Mouse (Mus musculus) layer of hippocampus, adult 8-10 months (tissue): ENCODE data around the gene Fignl2. TPM values are rescaled to one million over a fixed set of nuclear protein-coding genes. Genes with fewer than 3 reads are reported as not detected.

ENCODE experiments used
- DNase-seq, 2 experiments: peaks; one replicate each; pipeline ENCODE4 v3.0.0; 2022; ENCODE audit warnings: low spot score in 2 of 2
- total RNA-seq, 4 experiments: library from RNA; stranded (reverse); gene quantifications; 2 replicates each; pipeline ENCODE4 v1.2.4; 2022

Fignl2 gene
- total RNA-seq, 4 experiments from 2014 or later, result 1.3 to 2.4 (median 1.8) TPM

DNA sequence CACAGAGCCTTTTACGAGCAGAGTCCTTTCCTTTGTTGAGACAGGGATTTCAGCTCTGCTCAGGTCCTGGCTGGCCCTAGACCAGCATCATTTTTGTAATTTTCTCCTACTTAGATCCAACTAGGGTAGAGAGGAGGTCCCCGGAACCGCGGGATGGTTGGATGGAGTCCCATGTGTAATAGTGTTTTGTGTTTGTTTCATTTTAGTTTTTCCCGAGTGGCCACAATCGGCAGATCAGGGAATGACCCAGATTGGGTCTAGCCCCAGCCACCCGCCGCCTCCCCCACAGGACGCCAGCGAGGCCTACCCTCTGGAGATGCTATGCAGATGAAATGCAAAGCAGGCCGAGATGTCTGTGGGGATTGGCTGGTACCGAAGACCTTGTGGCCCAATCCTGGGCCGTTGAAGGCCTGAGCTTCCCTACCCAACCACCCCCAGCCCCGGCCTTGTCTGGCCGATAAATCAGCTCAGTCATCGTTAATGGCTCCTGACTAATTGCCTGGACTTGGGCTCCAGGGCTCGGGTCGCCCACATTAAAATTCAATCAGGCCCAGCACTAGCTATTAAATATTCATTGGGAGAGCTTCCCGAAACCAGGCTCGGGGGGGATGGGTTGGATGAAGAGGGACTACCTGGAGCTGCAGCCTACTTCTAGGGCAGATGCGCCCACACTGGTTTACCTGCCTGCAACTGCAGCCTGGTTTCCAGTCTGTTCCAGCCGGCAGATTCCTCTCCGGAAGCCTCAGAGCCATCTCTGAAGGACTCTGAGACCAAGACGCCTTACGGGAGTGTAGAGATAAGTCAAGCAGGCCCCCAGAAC is 14.7 kb upstream of the Fignl2 start:
- peak; percentile 48 to 70 for DNase-seq

- no peak for DNase-seq
Observed at GRCm38 (mm10) chr15:101092121-101092828, 13.9 kb upstream of the Fignl2 start.

GRCm38 (mm10) chr15:101091551-101091950 is 13.2 kb upstream of the Fignl2 start:
- no peak for DNase-seq

DNA sequence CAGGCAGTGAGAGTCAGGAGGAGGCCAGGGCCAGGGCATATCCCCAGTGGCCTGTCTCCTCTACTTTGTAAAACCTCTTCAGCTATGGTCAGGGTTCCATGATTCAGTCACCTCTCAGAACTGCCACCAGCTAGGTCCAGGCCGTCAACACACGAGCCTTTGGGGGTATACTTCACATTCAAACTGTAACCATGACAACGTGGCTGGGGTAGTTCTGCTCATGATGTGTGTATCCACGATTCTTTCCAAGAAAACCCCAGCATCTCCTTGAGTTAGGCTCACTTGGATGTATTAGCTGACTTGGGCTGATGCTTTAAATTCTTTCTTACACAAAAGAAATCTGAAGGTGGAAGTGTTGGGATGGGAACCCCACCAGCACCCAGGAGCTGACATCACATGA is 9.9 kb upstream of the Fignl2 start:
- DNase-seq, result no peak

DNA sequence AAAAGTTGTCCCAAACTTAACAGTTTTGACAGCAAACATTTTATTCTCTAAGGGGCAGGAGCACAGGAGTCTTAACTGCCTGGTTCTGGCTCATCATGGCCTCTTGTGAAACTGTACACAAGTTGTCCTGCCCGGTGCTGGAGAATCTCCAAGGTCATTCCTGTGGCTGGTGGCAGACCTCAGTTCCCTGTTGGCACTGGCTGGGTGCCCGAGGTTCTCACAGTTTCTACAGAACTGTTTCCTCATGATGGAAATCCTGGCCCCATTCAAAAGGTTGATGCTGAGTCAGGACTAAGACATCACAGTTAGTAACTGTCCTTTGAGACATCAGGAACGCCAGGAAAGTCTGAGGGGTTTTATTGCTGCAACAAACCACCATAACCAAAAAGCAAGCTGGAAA is 8.6 kb upstream of the Fignl2 start:
- no peak for DNase-seq

GRCm38 (mm10) chr15:101086451-101086850 is 8.1 kb upstream of the Fignl2 start:
- no peak for DNase-seq

DNA sequence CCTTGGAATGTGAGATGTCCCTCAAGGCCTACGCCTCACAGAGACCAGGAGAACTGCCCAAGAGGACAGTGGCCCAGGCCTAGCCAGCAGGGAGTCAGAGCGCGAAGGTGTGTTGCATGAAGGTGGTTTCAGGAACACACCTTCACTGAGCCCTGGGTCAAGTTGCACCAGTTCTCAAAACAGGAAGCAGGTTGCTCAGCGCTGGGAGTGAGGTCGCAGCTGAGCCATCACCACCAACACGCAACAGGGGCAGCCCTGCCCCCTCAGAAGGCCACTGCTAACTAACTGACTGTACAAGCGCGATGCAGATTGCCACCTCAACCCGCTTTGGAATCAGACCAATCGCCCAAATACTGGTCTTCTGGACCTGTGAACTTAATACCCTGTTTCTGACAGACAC is 6.1 kb upstream of the Fignl2 start:
- no peak for DNase-seq

GRCm38 (mm10) chr15:101082236-101082635 is 3.9 kb upstream of the Fignl2 start:
- DNase-seq, result no peak

DNA sequence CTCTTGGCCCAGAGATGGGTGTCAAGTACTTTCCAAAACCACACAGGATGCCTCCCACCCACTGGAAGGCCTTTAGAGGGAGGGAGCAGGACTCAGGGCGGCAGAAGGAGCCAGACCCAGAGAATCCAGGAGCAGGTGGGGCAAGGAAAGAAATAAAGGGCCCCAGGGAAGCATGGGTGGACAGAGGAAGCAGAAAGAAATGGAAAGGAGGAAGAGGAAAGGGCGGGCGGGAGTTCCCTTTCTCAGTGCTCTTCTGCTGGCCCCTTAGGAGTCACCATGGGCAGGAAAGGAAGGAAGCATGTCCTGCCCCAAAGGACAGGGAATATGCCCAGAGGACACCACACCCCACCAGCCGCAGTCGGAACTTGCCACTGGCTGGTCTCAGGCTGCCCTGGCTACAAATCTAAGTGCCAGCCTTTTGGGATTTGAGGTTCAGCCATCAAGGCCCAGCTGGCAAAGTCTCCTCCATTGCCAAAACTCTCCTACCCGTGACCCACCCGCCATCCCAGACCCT is 2.7 kb upstream of the Fignl2 start:
- DNase-seq, result no peak

DNA sequence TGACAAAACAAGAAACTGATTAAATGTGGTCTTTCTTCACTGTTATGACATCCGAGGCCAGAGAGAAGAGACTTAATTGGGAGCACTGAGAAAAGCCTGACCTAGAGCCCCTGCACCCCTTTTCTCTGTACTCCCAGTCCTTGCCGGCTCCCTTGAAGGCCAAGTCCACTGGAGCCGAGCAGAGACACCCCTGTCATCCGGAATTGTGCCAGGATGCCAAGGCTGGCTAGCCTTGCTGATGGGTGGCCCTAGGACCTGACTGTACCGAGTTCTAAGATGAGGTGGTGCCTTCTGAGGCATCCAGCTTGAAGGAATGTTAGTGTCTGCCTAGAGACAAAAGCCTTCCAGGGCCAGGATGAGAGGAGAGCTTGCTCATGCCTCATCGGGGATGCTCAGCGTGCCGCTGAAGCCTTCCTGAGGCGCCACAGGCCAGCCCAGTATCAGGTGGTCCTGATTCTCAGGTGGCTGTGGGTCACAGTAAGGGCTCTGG is 1.7 kb upstream of the Fignl2 start:
- DNase-seq, result no peak

- peak; percentile 58 to 67 for DNase-seq
Observed at GRCm38 (mm10) chr15:101078731-101079156, 377 bp upstream of the Fignl2 start.

DNA sequence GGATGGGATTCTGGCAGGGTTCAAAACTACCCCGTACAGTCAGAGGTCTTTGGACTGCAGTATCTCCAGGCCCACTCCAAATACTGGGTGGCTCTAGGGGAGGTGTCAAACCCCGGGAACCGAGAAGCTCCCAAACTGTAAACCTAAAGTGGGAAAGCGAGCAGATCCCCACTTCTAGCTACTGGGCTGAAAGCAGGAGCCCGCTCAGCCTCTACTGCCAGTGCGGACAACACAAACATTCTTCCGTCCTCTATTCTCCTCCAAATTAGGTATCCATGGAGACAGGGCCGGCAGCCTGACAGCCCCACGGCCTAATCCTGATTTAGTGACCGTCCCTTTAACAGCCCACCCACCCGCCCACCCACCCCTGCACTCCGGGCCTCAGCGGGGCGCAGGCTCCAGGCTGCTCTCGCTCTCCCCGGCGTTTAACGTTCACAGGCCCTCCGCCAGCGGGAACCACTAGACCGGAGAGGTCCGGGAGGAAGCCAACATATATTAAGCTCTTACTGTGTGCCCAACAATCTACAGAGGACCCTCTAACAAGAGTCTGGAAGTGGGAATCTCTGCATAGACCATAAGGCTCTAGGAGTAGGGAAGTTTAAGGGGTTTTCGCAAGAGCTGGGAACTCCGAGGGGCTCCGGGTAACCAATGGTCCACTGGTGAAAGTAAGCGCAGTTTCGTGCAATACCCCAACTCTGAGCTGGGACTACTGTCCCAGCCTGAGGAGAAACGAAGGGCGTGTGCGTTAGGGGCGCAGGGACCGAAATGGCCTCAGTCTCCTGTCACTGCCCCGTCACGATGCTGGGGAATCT is 1.2 kb downstream of the Fignl2 start:
- no peak for DNase-seq

GRCm38 (mm10) chr15:101076071-101077000 is 2.0 kb downstream of the Fignl2 start:
- no peak for DNase-seq

GRCm38 (mm10) chr15:101075656-101076055 is 2.7 kb downstream of the Fignl2 start:
- no peak for DNase-seq

- no peak for DNase-seq
Observed at GRCm38 (mm10) chr15:101075150-101075549, 3.2 kb downstream of the Fignl2 start.

GRCm38 (mm10) chr15:101074067-101074466 is 4.3 kb downstream of the Fignl2 start:
- no peak for DNase-seq

DNA sequence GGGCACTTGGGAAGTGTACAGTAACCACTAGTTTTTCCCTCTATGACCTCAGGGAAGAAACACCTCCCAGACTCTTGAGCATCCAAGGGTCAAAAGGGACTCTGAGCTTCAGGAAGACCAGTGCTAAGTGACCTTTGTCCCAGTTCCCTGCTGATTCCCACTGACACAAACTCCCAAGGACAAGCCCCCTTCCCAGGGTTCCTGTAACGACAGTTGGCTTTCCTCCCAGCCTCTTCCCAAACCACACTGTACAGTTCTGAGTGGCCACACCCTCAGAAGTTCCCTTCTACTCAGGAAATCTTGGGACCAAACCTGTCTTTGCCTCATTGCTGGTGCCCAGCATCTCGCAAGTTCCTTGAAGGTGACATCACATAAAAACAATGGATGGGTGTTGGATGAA is 5.6 kb downstream of the Fignl2 start:
- DNase-seq, result no peak

GRCm38 (mm10) chr15:101070762-101071161 is 7.6 kb downstream of the Fignl2 start:
- no peak for DNase-seq

- DNase-seq, result no peak
Observed at GRCm38 (mm10) chr15:101069641-101070190, 8.7 kb downstream of the Fignl2 start.

- no peak for DNase-seq
Observed at GRCm38 (mm10) chr15:101068671-101069070, 9.7 kb downstream of the Fignl2 start.
